Mouse (Mus musculus) monocyte, adult 59 days (primary cell): ENCODE measurements around the gene H2afy2. TPM values are rescaled to one million over a fixed set of nuclear protein-coding genes. Genes with fewer than 3 reads are reported as not detected.

ENCODE experiments used
- total RNA-seq, 2 experiments: library from RNA; stranded (reverse); gene quantifications; one replicate each; pipeline ENCODE4 v1.2.4; 2023

Gene H2afy2
- total RNA-seq: under 1 TPM; 0.73 to 0.85 TPM

DNA sequence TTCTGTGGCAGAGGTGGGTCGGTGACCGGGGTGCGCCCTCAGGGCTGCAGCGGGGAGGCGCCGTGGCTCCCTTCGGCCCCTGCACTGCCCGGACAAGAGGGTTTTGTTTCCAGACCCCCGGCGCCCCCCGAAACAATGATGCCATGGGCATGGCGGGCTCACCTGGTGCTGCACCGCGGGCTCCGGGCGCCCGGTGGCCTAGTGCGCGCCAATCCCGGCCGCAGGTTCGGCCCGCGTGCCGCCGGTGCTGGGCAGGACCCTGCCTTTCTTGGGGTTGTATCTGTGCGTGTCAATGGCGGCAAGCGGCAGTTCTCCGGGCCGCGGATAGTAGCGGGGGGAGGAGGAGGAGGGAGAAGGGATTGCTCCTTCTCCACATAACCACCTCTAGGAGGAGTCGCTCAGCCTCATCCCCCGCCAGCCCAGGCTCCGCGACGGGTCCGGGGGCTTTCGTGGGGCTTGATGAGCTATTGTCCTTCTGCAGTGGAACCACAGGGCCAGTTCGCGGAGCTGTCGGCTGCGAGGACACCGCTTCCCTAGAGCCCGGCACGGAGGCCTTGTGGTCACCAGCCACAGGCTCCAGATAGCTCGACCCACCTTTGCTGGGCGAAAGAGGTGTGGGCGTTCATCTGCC lies at the start of gene H2afy2:
Gene H2afy2 (minus strand): TSS at position 527 of the 631 bp plus-strand sequence.

DNA sequence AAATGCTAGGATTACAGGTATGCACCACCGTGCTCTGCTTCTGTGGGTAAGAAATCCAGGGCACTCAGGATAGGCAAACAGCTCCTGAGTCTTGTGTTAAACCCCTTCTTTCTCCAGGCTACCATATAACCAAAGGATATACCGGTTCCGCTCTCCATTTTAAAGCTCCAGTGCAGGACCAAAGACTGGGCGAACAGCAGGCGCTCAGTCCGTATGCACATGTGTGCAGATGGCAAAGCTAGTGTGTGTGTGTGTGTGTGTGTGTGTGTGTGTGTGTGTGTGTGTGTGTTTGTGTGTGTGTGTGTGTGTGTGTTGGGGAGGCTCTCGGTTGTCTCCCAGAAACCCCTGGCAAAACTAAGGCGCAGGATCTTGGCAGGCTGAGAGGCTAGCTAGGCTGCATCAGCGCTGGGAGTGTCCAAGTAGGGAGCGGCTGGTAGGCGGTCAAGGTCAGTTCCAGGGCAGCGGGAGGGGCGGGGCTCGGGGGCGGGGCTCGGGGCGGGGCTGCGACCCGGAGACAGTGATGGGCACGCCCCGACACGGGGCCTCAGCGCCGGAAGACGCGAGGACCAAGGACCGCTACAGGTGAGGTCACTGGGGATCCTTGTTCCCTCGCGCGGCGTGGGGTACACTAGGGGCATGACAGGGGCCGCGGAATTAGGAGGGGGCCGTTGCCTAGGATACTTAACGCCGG lies 69.0 kb downstream of the H2afy2 start, which contains the start of gene Aifm2:
Gene Aifm2 (plus strand): TSS at position 493 of the 691 bp plus-strand sequence.

DNA sequence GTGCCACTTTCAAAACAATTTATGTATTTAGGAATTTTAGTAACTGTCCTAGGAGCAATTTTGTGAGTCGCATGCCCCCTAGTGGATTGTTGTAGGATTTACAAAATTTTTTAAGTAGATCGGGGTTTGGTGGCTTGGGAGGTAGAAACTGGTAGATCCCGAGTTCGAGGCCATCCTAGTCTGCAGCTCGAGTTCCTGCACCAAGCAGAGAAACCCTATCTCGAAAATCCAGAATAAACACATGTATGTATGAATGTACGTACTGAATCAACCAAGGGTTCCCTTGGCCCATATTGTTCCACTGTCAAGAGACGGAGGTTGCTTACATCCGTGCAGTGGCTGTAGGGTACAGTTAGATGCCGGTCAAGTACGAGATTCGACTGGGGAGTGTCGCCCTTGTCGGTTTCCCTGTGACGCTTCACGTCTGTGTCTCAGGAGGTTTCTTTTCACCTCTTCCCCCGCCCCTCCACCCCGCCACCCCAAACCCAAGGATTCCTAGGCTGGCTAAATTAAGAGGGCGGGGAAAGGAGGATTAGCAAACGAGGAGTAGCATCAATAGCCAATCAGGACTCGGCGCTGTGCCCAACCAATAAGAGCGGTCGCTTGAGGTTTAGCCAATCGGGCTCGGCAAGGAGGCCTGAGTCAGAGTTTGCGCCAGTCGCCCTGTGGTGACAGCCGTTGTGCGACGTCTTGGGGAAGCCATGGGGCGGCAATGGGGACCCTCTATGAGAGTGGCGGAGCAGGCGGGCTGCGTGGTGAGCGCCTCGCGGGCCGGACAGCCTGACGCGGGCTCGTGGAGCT lies 88.9 kb downstream of the H2afy2 start, which contains the start of gene Tysnd1:
Gene Tysnd1 (plus strand): TSS at position 645 of the 801 bp plus-strand sequence.

Other genes starting within 250 kb of the H2afy2 start
- not detected for gene Npffr1, start 188.7 kb downstream of the H2afy2 start, total RNA-seq
- gene Ppa1, start 135.6 kb downstream of the H2afy2 start, total RNA-seq: 1 to 10 TPM; 5.3 to 6.4 TPM
- 100 to 1,000 TPM; 166 to 201 TPM for gene Sar1a, start 103.8 kb downstream of the H2afy2 start, total RNA-seq
- gene Tysnd1, start 88.6 kb downstream of the H2afy2 start, total RNA-seq: 10 to 100 TPM; 18.0 to 20.8 TPM
- gene Aifm2, start 68.9 kb downstream of the H2afy2 start, total RNA-seq: 10 to 100 TPM; 11.8 to 14.7 TPM
- not detected for gene Col13a1, start 195.0 kb upstream of the H2afy2 start, total RNA-seq